Mouse (Mus musculus) limb, embryonic 10.5 days (tissue): ENCODE results near the gene Sult2b1. TPM values are rescaled to one million over a fixed set of nuclear protein-coding genes. Genes with fewer than 3 reads are reported as not detected.
A peak's percentile ranks its signal among the peaks of the same experiment; 100 is the strongest.

Source experiments
- DNase-seq: peaks from one replicate; pipeline ENCODE4 v3.0.0-alpha.2; 2017; ENCODE audit warnings: low spot score
- H3K27ac ChIP-seq: fragments of 300-500 bp; sonication (generic); 2 replicates; pipeline ENCODE4 v1.5.1; 2016; ENCODE audit warnings: mild to moderate bottlenecking
- H3K27me3 ChIP-seq: fragments of 300-500 bp; sonication (generic); 2 replicates; pipeline ENCODE4 v1.6.1; 2016; ENCODE audit warnings: low read depth, mild to moderate bottlenecking; ENCODE audit not compliant: poor library complexity, severe bottlenecking
- H3K36me3 ChIP-seq: fragments of 300-500 bp; sonication (generic); 2 replicates; pipeline ENCODE4 v1.6.1; 2016; ENCODE audit warnings: mild to moderate bottlenecking, moderate library complexity
- H3K4me1 ChIP-seq: fragments of 300-500 bp; sonication (generic); 2 replicates; pipeline ENCODE4 v1.6.1; 2016
- H3K4me3 ChIP-seq: fragments of 300-500 bp; sonication (generic); 2 replicates; pipeline ENCODE4 v1.5.1; 2016; ENCODE audit warnings: mild to moderate bottlenecking, moderate library complexity
- H3K9me3 ChIP-seq: fragments of 300-500 bp; sonication (generic); replicated peaks from 2 replicates; pipeline ENCODE4 v1.6.1; 2016; ENCODE audit warnings: mild to moderate bottlenecking
- WGBS: fragments of 180-500 bp; shearing (Covaris S2); methylation state at CpG from one replicate; pipeline ENCODE4 v1.1.7; 2016; 5-methylcytosine and 5-hydroxymethylcytosine counted together
- polyA plus RNA-seq: library from polyadenylated mRNA; unstranded; fragments of >200 nt; fragmentation: Nextera tagmentation; extraction: Ambion mirVana; gene quantifications from 2 replicates; pipeline ENCODE4 v1.2.1, GENCODE M21; 2016

Gene Sult2b1
- 1.8 and 2.1 TPM in 2 replicates for polyA plus RNA-seq

DNA sequence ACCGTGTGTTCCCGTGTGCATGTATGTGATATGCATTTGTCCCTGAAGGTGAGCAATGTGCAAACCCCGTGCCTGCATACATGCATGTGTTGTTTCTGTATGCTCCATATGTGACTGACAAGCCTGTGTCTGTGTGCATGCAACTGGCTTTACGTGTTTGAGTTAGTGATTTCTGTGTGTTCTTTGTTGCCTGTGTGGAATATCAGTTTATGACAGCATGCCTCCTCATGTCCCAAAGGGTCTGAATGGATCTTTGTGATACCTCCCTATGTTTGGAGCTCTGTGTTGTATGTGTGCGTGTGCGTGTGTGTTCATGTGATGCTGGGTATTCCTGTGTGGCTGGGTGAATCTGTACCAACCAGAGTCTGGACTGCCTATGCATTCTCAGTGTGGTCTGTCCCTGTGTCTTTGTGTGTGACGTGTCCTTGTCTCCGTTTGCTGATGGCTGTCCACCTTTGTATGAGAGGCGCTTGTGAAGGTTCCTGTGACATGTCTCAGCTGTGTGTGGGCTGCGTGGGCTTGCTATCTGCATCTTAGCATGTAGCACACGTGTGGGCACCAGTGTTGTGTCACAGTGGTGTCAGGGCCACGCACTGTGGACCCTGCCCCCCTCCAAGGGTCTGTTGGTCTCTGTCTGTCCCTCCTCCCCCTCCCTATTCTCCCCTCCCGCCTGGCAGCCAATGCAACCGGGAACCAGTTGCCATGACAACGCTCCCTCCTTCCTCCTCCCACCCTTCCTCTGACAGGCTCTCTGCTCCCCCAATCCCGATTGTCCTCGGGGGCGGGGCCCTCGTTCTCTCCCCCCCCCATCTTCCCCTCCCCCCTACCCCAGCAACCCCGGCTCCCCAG, at the start of gene Sult2b1:
Gene Sult2b1 (minus strand): TSS at position 146 of the 849 bp plus-strand sequence.
- Histone ChIP-seq H3K27me3 (peaks cover 26% of the 10 kb centered on the region), H3K4me1 (peaks cover 44% of the 10 kb centered on the region), H3K9me3 (no peaks in the 10 kb centered on the region), H3K27ac (peak within 1 kb of the TSS; percentile 91), H3K4me3 (peak within 1 kb of the TSS; percentile 95), H3K36me3 (peaks cover 26% of the 10 kb centered on the region)
- 28% methylated on average over 20 of the region's 20 CpGs for WGBS
- DNase-seq, result peak; percentile 92

- H3K4me3 ChIP-seq, result peak overlapping the region; percentile 49
- peaks cover 36% of the 10 kb centered on the region for H3K4me1 ChIP-seq
- H3K27ac ChIP-seq, result peak overlapping the region; percentile 71
- WGBS, result 2% methylated on average over 31 of the region's 31 CpGs
- H3K36me3 ChIP-seq, result peaks cover 7% of the 10 kb centered on the region
- DNase-seq, result peak; percentile 51
- no peaks in the 10 kb centered on the region for H3K9me3 ChIP-seq
- H3K27me3 ChIP-seq, result peaks cover 70% of the 10 kb centered on the region
Measured at GRCm38 (mm10) chr7:45833924-45834323, 49.5 kb upstream of the Sult2b1 start.

DNA sequence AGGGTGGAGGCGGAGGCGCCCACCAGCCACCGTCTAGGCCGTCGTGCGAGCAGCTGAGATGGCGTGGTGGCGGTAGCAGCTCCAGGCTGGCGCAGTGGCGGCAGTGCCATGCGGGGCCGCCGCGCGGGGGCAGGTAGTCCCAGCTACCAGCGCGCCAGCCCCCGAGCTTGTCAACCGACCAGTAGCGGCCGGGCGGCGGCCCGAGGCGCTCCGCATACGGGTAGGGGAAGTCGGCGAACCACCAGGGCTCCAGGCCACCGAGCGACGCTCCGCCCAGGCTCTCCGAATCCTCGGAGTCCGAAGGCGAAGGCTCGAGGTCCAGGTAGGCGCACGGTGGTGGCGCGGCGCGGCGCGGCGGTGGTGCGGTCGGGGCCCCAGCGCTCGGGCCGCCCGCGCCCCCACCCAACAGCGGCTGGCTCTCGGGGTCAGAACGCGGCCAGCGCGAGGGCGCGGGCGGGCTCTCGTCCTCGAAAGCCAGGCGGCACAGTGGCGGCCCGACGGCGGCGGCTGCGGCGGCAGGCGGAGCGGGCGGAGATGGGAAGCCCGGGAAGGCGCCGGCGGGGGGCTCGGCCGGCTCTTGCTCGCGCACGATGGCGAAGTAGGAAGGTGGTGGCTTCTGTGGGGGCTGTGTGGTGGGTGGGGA, 48.8 kb upstream of the Sult2b1 start:
- WGBS, result 1% methylated on average over 82 of the region's 86 CpGs
- Histone ChIP-seq H3K4me3 (peak overlapping the region; percentile 49), H3K27me3 (peaks cover 70% of the 10 kb centered on the region), H3K9me3 (no peaks in the 10 kb centered on the region), H3K36me3 (peaks cover 14% of the 10 kb centered on the region), H3K4me1 (peaks cover 36% of the 10 kb centered on the region), H3K27ac (peak overlapping the region; percentile 71)
- peak; percentile 60 for DNase-seq

DNA sequence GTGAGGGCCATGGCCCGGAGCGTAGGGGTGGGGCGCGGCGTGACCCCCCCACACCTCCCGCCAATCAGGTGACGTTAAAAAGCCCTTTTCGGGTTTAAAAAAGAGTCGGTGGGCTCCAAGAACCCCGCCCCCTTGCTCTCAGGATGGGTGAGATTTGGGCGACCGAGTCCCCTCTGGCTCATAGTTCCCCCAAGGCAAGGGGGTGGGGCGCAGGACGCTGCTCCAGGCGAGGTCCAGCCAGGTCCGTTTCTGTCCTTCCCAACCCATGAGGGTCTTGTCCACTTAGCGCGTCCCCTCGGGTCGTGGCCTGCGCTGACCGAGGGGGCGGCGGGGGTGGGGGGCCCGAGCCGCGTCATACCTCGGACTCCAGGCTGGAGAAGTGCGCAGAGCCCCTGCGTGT, 48.0 kb upstream of the Sult2b1 start:
- whole genome bisulfite sequencing, result 10% methylated on average over 30 of the region's 30 CpGs
- Histone ChIP-seq H3K4me3 (peak overlapping the region; percentile 49), H3K36me3 (peaks cover 22% of the 10 kb centered on the region), H3K27ac (peak overlapping the region; percentile 71; the same call in 1 of the 2 replicates), H3K4me1 (peaks cover 36% of the 10 kb centered on the region), H3K27me3 (peaks cover 65% of the 10 kb centered on the region), H3K9me3 (no peaks in the 10 kb centered on the region)
- DNase-seq, result no peak

- H3K36me3 ChIP-seq, result peaks cover 35% of the 10 kb centered on the region
- peaks cover 52% of the 10 kb centered on the region for H3K27me3 ChIP-seq
- peak overlapping the region; percentile 94 for H3K4me3 ChIP-seq
- WGBS, result 21% methylated on average over 5 of the region's 5 CpGs
- H3K27ac ChIP-seq, result peak overlapping the region; percentile 85; the same call in 1 of the 2 replicates
- no peaks in the 10 kb centered on the region for H3K9me3 ChIP-seq
- peaks cover 36% of the 10 kb centered on the region for H3K4me1 ChIP-seq
- no peak for DNase-seq
Measured at GRCm38 (mm10) chr7:45831128-45831525, 46.7 kb upstream of the Sult2b1 start.

DNA sequence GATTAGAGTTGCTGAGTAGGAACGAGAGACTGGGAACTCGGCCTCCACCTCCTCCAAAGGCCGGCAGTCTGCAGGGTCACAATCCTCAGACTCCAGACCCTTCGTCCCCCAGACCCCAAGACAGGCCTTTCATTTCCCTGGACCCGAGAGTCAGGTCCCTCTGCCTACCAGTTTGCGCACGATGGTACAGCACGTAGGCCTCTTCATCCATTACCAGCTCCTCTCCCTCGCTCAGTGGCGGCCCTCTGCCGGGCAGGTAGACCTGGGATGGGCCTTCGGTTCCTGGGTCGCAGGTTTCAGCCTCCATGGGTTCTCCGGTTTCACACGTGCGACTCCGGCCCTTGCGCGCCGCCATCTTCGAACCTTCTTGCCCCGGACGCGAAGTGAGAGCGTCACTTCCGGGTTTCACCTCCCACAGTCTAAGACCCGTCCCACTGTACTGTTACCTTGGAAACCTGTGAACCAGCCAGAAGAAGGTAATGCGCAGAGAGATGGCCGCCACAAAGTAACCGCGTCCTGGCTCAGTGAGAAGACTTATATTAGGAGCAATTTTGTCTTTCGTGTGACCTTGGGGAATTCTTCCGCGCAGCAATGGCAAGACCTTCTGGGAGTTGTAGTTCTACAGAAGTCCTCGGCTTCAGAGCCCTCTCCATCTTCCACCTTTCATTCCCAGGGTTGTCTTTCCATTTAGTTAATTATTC, 46.1 kb upstream of the Sult2b1 start, which contains the start of gene Grwd1:
Gene Grwd1 (minus strand): TSS at position 518 of the 701 bp plus-strand sequence.
- Histone ChIP-seq H3K9me3 (no peaks in the 10 kb centered on the region), H3K4me1 (peaks cover 36% of the 10 kb centered on the region), H3K4me3 (peak within 1 kb of the TSS; percentile 94), H3K27me3 (peaks cover 47% of the 10 kb centered on the region), H3K36me3 (peaks cover 41% of the 10 kb centered on the region), H3K27ac (peak within 1 kb of the TSS; percentile 85)
- WGBS, result under 1% methylated on average over 35 of the region's 35 CpGs
- DNase-seq, result peak; percentile 92

DNA sequence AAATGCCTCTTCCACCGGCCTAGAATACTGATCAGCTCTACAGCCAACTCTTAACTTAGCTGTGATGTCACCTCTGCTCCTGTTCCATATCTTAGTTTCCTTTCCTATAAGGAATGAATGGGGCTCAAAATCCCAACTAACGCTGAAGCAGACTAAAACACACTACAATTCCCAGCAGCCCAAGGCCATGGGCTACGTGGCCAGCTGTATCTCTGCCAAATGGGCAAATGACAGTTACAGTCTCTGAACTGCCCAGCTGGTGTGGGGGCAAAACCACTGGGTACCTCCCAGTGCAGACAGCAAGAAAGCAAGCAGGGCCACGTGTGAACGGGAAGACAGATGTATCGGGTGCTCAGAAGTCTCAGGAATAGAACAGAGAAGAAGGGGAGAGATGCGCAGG, 42.2 kb upstream of the Sult2b1 start:
- Histone ChIP-seq H3K4me3 (no peak overlapping the region), H3K4me1 (peaks cover 14% of the 10 kb centered on the region), H3K27ac (no peak overlapping the region), H3K27me3 (peaks cover 7% of the 10 kb centered on the region), H3K9me3 (no peaks in the 10 kb centered on the region), H3K36me3 (peaks cover 79% of the 10 kb centered on the region)
- no peak for DNase-seq
- WGBS, result 92% methylated on average over 7 of the region's 7 CpGs

DNA sequence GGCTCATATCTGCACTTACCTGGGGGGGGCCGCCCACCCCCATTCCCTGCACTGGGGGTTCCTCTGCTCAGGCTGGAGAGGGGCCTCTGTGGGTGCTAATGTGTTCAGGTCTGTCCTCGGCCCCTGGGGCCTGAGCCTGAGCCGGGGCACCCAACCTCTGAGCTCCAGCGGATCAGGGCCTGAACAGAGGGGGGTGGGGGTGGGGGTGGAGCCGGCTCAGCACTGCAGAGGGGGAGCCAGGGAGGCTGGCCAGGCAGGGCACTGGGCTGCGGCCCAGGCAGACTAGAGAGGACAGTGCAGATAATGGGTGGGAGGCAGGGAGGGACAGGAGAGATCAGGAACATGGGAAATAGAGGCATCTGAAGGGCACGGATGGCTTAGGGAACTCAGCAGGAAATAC, 40.1 kb upstream of the Sult2b1 start, which contains the start of gene Kcnj14:
Gene Kcnj14 (minus strand): TSS at position 185 of the 400 bp plus-strand sequence.
- H3K36me3 ChIP-seq, result peaks cover 82% of the 10 kb centered on the region
- peaks cover 8% of the 10 kb centered on the region for H3K4me1 ChIP-seq
- no peak for DNase-seq
- 79% methylated on average over 7 of the region's 7 CpGs for WGBS
- H3K4me3 ChIP-seq, result no peak within 1 kb of the TSS
- H3K9me3 ChIP-seq, result no peaks in the 10 kb centered on the region
- no peak within 1 kb of the TSS for H3K27ac ChIP-seq
- peaks cover 12% of the 10 kb centered on the region for H3K27me3 ChIP-seq

GRCm38 (mm10) chr7:45820913-45821312, 36.4 kb upstream of the Sult2b1 start:
- no peaks in the 10 kb centered on the region for H3K9me3 ChIP-seq
- no peak overlapping the region for H3K4me3 ChIP-seq
- DNase-seq, result no peak
- H3K36me3 ChIP-seq, result peaks cover 46% of the 10 kb centered on the region
- peaks cover 8% of the 10 kb centered on the region for H3K4me1 ChIP-seq
- H3K27me3 ChIP-seq, result peaks cover 20% of the 10 kb centered on the region
- H3K27ac ChIP-seq, result no peak overlapping the region

- Histone ChIP-seq H3K36me3 (peaks cover 35% of the 10 kb centered on the region), H3K27ac (no peak overlapping the region; the same call in 1 of the 2 replicates), H3K9me3 (no peaks in the 10 kb centered on the region), H3K27me3 (peaks cover 20% of the 10 kb centered on the region), H3K4me3 (peak overlapping the region; percentile 35), H3K4me1 (peaks cover 18% of the 10 kb centered on the region)
- no peak for DNase-seq
- 12% methylated on average over 25 of the region's 25 CpGs for WGBS
Measured at GRCm38 (mm10) chr7:45819843-45820242, 35.4 kb upstream of the Sult2b1 start.

GRCm38 (mm10) chr7:45815984-45816351, 31.5 kb upstream of the Sult2b1 start:
- Histone ChIP-seq H3K36me3 (peaks cover 22% of the 10 kb centered on the region), H3K9me3 (no peaks in the 10 kb centered on the region), H3K4me3 (no peak overlapping the region), H3K27me3 (peaks cover 20% of the 10 kb centered on the region), H3K4me1 (peaks cover 36% of the 10 kb centered on the region), H3K27ac (no peak overlapping the region)
- WGBS, result 59% methylated on average over 2 of the region's 2 CpGs
- no peak for DNase-seq

GRCm38 (mm10) chr7:45815323-45815983, 31.0 kb upstream of the Sult2b1 start:
- WGBS, result 59% methylated on average over 10 of the region's 10 CpGs
- H3K27ac ChIP-seq, result peak overlapping the region; percentile 37; the same call in 1 of the 2 replicates
- H3K4me3 ChIP-seq, result peak overlapping the region; percentile 98
- no peak for DNase-seq
- H3K4me1 ChIP-seq, result peaks cover 36% of the 10 kb centered on the region
- no peaks in the 10 kb centered on the region for H3K9me3 ChIP-seq
- H3K36me3 ChIP-seq, result peaks cover 27% of the 10 kb centered on the region
- peaks cover 16% of the 10 kb centered on the region for H3K27me3 ChIP-seq
